Mouse (Mus musculus): Measurements from ENCODE around the gene Rrp1b.

DNA sequence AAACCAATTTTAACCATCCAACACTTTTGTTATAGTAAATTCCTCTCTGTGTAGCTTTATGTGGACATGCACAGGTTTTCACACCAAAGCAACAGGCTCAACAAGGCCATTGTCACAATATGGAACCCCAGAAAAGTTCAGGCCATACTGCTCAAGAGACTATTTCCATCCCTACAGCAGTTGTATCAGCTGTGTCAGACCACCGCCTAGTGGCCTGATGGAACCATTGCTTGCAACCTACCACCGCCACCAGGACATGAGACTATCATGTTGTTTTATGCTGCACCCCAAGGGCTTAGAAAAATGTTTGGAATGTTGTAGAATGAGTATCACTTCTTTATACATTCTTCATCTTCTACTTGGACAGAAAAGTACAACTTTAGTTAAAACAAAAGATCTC is 10.5 kb upstream of the Rrp1b start:
- no peak for TF ChIP-seq POLR2A (IDR thresholded peaks at IDR 0.05; ENCODE audit: low read depth, low read length)
- no peak; the same call in none of the 2 replicates for TF ChIP-seq RAD21 (IDR thresholded peaks at IDR 0.05; ENCODE audit: low read depth, low read length)
- TF ChIP-seq CHD2 (IDR thresholded peaks at IDR 0.05; ENCODE audit: low read length) = no peak
